Mouse (Mus musculus) forebrain, embryonic 10.5 days (tissue): ENCODE results near the gene Frat2. TPM values are rescaled to one million over a fixed set of nuclear protein-coding genes. Genes with fewer than 3 reads are reported as not detected.

Experiments
- DNase-seq: peaks from one replicate; pipeline ENCODE4 v3.0.0-alpha.2; 2017; ENCODE audit warnings: low spot score; ENCODE audit errors: extremely low spot score
- H3K27ac ChIP-seq: fragments of 300-500 bp; sonication (generic); 2 replicates; pipeline ENCODE4 v1.5.1; 2016; ENCODE audit warnings: mild to moderate bottlenecking
- H3K27me3 ChIP-seq: fragments of 300-500 bp; sonication (generic); 2 replicates; pipeline ENCODE4 v1.6.1; 2016; ENCODE audit warnings: mild to moderate bottlenecking; ENCODE audit not compliant: poor library complexity, severe bottlenecking
- H3K36me3 ChIP-seq: fragments of 300-500 bp; sonication (generic); replicated peaks from 2 replicates; pipeline ENCODE4 v1.6.1; 2016; ENCODE audit warnings: mild to moderate bottlenecking, moderate library complexity
- H3K4me1 ChIP-seq: fragments of 300-500 bp; sonication (generic); 2 replicates; pipeline ENCODE4 v1.6.1; 2016
- H3K4me3 ChIP-seq: fragments of 300-500 bp; sonication (generic); 2 replicates; pipeline ENCODE4 v1.5.1; 2016; ENCODE audit warnings: mild to moderate bottlenecking, moderate library complexity
- H3K9me3 ChIP-seq: fragments of 300-500 bp; sonication (generic); 2 replicates; pipeline ENCODE4 v1.6.1; 2016; ENCODE audit warnings: mild to moderate bottlenecking, moderate library complexity
- WGBS: fragments of 180-500 bp; shearing (Covaris S2); methylation state at CpG from one replicate; pipeline ENCODE4 v1.1.7; 2016; 5-methylcytosine and 5-hydroxymethylcytosine counted together
- polyA plus RNA-seq: library from polyadenylated mRNA; unstranded; fragments of >200 nt; fragmentation: Nextera tagmentation; extraction: Ambion mirVana; gene quantifications from 2 replicates; pipeline ENCODE4 v1.2.1, GENCODE M21; 2016

Gene Frat2
- polyA plus RNA-seq, 1 experiment from 2014 or later = 5.5 TPM

- WGBS = 82% methylated on average over 7 of the region's 7 CpGs
- Histone ChIP-seq H3K4me3 (no peak overlapping the region), H3K9me3 (no peaks in the 10 kb centered on the region), H3K4me1 (peaks cover 19% of the 10 kb centered on the region), H3K27ac (no peak overlapping the region), H3K36me3 (no peaks in the 10 kb centered on the region), H3K27me3 (peaks cover 10% of the 10 kb centered on the region)
- DNase-seq = no peak
These were observed 6.7 kb downstream of the Frat2 start for GRCm38 (mm10) chr19:41841105-41841750.

GRCm38 (mm10) chr19:41839685-41840084 is 8.2 kb downstream of the Frat2 start:
- H3K27me3 ChIP-seq = no peaks in the 10 kb centered on the region
- H3K27ac ChIP-seq = no peak overlapping the region
- H3K4me1 ChIP-seq = peaks cover 26% of the 10 kb centered on the region
- H3K36me3 ChIP-seq = no peaks in the 10 kb centered on the region
- no peak for DNase-seq
- 98% methylated on average over 3 of the region's 3 CpGs for WGBS
- no peaks in the 10 kb centered on the region for H3K9me3 ChIP-seq
- no peak overlapping the region for H3K4me3 ChIP-seq

GRCm38 (mm10) chr19:41838808-41839207 is 9.1 kb downstream of the Frat2 start:
- Histone ChIP-seq H3K36me3 (no peaks in the 10 kb centered on the region), H3K4me3 (no peak overlapping the region), H3K27ac (no peak overlapping the region), H3K9me3 (no peaks in the 10 kb centered on the region), H3K27me3 (peaks cover 3% of the 10 kb centered on the region), H3K4me1 (peaks cover 26% of the 10 kb centered on the region)
- no peak for DNase-seq
- 87% methylated on average over 6 of the region's 6 CpGs for WGBS

- peaks cover 30% of the 10 kb centered on the region for H3K4me1 ChIP-seq
- H3K9me3 ChIP-seq = no peaks in the 10 kb centered on the region
- DNase-seq = no peak
- H3K27ac ChIP-seq = no peak overlapping the region
- 76% methylated on average over 4 of the region's 4 CpGs for WGBS
- peaks cover 12% of the 10 kb centered on the region for H3K27me3 ChIP-seq
- H3K36me3 ChIP-seq = no peaks in the 10 kb centered on the region
- H3K4me3 ChIP-seq = no peak overlapping the region
These were observed 10.0 kb downstream of the Frat2 start for GRCm38 (mm10) chr19:41837917-41838261.

GRCm38 (mm10) chr19:41837194-41837916 is 10.6 kb downstream of the Frat2 start:
- 78% methylated on average over 9 of the region's 9 CpGs for WGBS
- no peaks in the 10 kb centered on the region for H3K36me3 ChIP-seq
- H3K27ac ChIP-seq = 0 out of 2 replicates have a peak overlapping the region, but pooled peaks have one; percentile 74

GRCm38 (mm10) chr19:41836719-41837118 is 11.2 kb downstream of the Frat2 start:
- no peaks in the 10 kb centered on the region for H3K9me3 ChIP-seq
- WGBS = 61% methylated on average over 3 of the region's 3 CpGs
- peaks cover 42% of the 10 kb centered on the region for H3K4me1 ChIP-seq
- no peak for DNase-seq
- H3K36me3 ChIP-seq = no peaks in the 10 kb centered on the region
- H3K27me3 ChIP-seq = peaks cover 24% of the 10 kb centered on the region
- H3K27ac ChIP-seq = peak overlapping the region; percentile 74; the same call in 1 of the 2 replicates
- no peak overlapping the region for H3K4me3 ChIP-seq

More at GRCm38 (mm10) chr19:41837194-41837916, 10.6 kb downstream of the Frat2 start:
- DNase-seq = no peak
- no peak overlapping the region for H3K4me3 ChIP-seq
- peaks cover 17% of the 10 kb centered on the region for H3K27me3 ChIP-seq
- no peaks in the 10 kb centered on the region for H3K9me3 ChIP-seq
- peaks cover 36% of the 10 kb centered on the region for H3K4me1 ChIP-seq

- H3K4me3 ChIP-seq = peak overlapping the region; percentile 35
- peaks cover 51% of the 10 kb centered on the region for H3K4me1 ChIP-seq
- H3K27me3 ChIP-seq = peaks cover 30% of the 10 kb centered on the region
- peak overlapping the region; percentile 74 for H3K27ac ChIP-seq
- no peaks in the 10 kb centered on the region for H3K36me3 ChIP-seq
- no peaks in the 10 kb centered on the region for H3K9me3 ChIP-seq
- under 1% methylated on average over 6 of the region's 6 CpGs for WGBS
- peak; percentile 60 for DNase-seq
These were observed 12.1 kb downstream of the Frat2 start for GRCm38 (mm10) chr19:41835816-41836215.

GRCm38 (mm10) chr19:41835407-41835806 is 12.5 kb downstream of the Frat2 start:
- Histone ChIP-seq H3K27ac (peak overlapping the region; percentile 74), H3K36me3 (no peaks in the 10 kb centered on the region), H3K4me1 (peaks cover 55% of the 10 kb centered on the region), H3K27me3 (peaks cover 30% of the 10 kb centered on the region), H3K4me3 (peak overlapping the region; percentile 35), H3K9me3 (no peaks in the 10 kb centered on the region)
- DNase-seq = no peak
- WGBS = 53% methylated on average over 6 of the region's 6 CpGs

GRCm38 (mm10) chr19:41832501-41833201 is 15.3 kb downstream of the Frat2 start:
- H3K4me3 ChIP-seq = peak overlapping the region; percentile 81; the same call in 1 of the 2 replicates
- H3K27me3 ChIP-seq = peaks cover 30% of the 10 kb centered on the region
- H3K36me3 ChIP-seq = no peaks in the 10 kb centered on the region
- peaks cover 61% of the 10 kb centered on the region for H3K4me1 ChIP-seq
- no peaks in the 10 kb centered on the region for H3K9me3 ChIP-seq
- peak overlapping the region; percentile 40; the same call in 1 of the 2 replicates for H3K27ac ChIP-seq
- no peak for DNase-seq
- WGBS = 67% methylated on average over 13 of the region's 13 CpGs

GRCm38 (mm10) chr19:41831718-41832391 is 16.1 kb downstream of the Frat2 start:
- peak; percentile 33 for DNase-seq
- H3K4me1 ChIP-seq = peaks cover 55% of the 10 kb centered on the region
- peak overlapping the region; percentile 81 for H3K4me3 ChIP-seq
- H3K9me3 ChIP-seq = no peaks in the 10 kb centered on the region
- peaks cover 30% of the 10 kb centered on the region for H3K27me3 ChIP-seq
- no peaks in the 10 kb centered on the region for H3K36me3 ChIP-seq
- 4% methylated on average over 14 of the region's 14 CpGs for WGBS
- H3K27ac ChIP-seq = peak overlapping the region; percentile 96

GRCm38 (mm10) chr19:41831101-41831570 is 16.8 kb downstream of the Frat2 start:
- no peak for DNase-seq
- Histone ChIP-seq H3K27ac (peak overlapping the region; percentile 96), H3K4me3 (peak overlapping the region; percentile 81), H3K4me1 (peaks cover 48% of the 10 kb centered on the region), H3K9me3 (no peaks in the 10 kb centered on the region), H3K27me3 (peaks cover 30% of the 10 kb centered on the region), H3K36me3 (no peaks in the 10 kb centered on the region)
- under 1% methylated on average over 19 of the region's 19 CpGs for WGBS
